Mouse (Mus musculus): ENCODE data around the gene Tgtp2. TPM values are rescaled to one million over a fixed set of nuclear protein-coding genes. Genes with fewer than 3 reads are reported as not detected.

Tgtp2 gene
- polyA plus RNA-seq, 1 experiment from 2014 or later: not detected

GRCm38 (mm10) chr11:49092786-49093185 lies 28.8 kb upstream of the Tgtp2 start:
- H3K9me3 ChIP-seq: no peaks in the 10 kb centered on the region
- no peak for ATAC-seq (ENCODE audit: low FRiP score, low read depth)

DNA sequence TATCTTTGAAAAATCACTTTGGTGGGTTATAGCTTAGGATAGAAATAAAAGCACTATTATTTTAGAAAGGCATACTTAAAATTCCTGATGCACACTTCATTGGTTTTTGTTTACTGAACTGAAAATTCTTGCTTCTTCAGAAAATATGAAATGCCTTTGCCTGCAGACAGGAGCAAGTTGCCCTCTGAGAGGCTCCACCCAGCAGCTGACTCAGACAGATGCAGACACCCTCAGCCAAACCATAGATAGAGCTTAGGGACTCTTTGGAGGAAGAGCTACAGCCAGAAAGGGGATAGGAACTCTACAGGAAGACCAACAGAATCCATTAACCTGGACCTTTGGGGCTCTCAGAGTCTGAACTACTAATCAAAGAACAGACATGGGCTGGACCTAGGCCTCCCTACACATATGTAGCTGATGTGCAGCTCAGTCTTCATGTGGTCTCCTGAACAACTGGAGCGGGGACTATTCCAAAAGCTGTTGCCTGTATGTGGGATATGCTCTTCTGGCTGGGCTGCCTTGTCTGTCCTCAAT lies 28.1 kb upstream of the Tgtp2 start:
- Histone ChIP-seq H3K4me3 (no peak overlapping the region), H3K36me3 (no peaks in the 10 kb centered on the region), H3K27me3 (0 out of 2 replicates have a peak, but pooled peaks cover under 1% of the 10 kb centered on the region), H3K27ac (no peak overlapping the region), H3K9ac (no peak overlapping the region), H3K4me1 (peaks cover 7% of the 10 kb centered on the region; the same call in 1 of the 2 replicates), H3K4me2 (replicated peaks) (no peak overlapping the region), H3K9me3 (no peaks in the 10 kb centered on the region)
- no peak for ATAC-seq (ENCODE audit: low FRiP score, low read depth)
- WGBS: 86% methylated on average over 1 of the region's 1 CpGs

More at GRCm38 (mm10) chr11:49092786-49093185, 28.8 kb upstream of the Tgtp2 start:
- H3K4me1 ChIP-seq: peaks cover 6% of the 10 kb centered on the region; the same call in 1 of the 2 replicates
- H3K9ac ChIP-seq: no peak overlapping the region
- H3K36me3 ChIP-seq: no peaks in the 10 kb centered on the region
- WGBS: 88% methylated on average over 2 of the region's 2 CpGs
- H3K27ac ChIP-seq: no peak overlapping the region
- H3K4me3 ChIP-seq: no peak overlapping the region
- H3K4me2 ChIP-seq (replicated peaks): no peak overlapping the region
- no peaks in the 10 kb centered on the region for H3K27me3 ChIP-seq

DNA sequence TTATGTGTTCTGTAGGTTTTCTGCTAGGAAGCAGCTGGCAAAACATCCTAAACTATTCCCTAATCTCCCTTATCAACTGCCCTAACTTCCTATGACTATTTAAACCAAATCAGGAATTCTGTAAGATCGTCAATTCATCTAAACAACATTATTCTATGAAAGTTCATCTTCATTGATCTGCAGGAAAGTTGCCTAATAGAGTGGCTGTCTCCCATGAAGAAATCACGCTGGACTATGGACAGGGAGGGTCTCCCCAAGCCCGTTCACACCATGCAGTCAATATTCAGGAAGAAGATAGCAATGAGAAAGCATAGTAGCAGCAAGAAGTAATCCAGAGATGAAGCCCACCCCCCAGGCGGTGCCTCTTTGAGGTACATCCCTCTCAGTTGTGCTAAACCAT lies 27.2 kb upstream of the Tgtp2 start:
- H3K4me2 ChIP-seq (replicated peaks): no peak overlapping the region
- H3K4me3 ChIP-seq: no peak overlapping the region
- H3K36me3 ChIP-seq: no peaks in the 10 kb centered on the region
- H3K4me1 ChIP-seq: peaks cover 7% of the 10 kb centered on the region; the same call in 1 of the 2 replicates
- WGBS: 80% methylated on average over 4 of the region's 4 CpGs
- ATAC-seq (ENCODE audit: low FRiP score, low read depth): no peak
- H3K27ac ChIP-seq: no peak overlapping the region
- 0 out of 2 replicates have a peak, but pooled peaks cover 2% of the 10 kb centered on the region for H3K27me3 ChIP-seq
- H3K9me3 ChIP-seq: no peaks in the 10 kb centered on the region
- no peak overlapping the region for H3K9ac ChIP-seq

DNA sequence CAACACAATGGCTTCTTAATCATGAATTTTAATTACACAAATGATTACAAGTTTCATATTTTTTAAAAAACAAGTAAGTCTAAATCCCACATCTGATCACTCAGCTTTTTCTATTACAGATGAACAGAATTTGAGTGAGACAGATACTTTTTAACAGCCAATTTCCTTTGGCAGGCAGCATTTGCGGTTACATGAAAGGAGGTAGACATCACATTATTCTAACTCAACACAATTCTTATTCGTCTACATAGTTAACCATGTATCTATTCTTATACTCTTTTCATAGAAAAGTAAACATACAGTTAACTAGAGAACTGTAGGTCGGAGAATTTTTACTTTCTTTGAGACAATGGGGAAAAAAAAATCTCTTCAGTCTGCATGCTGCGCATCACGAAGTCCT lies 26.5 kb upstream of the Tgtp2 start:
- Histone ChIP-seq H3K9ac (no peak overlapping the region), H3K9me3 (no peaks in the 10 kb centered on the region), H3K36me3 (no peaks in the 10 kb centered on the region), H3K4me3 (no peak overlapping the region), H3K4me1 (peaks cover 7% of the 10 kb centered on the region; the same call in 1 of the 2 replicates), H3K27me3 (0 out of 2 replicates have a peak, but pooled peaks cover 2% of the 10 kb centered on the region), H3K27ac (no peak overlapping the region), H3K4me2 (replicated peaks) (no peak overlapping the region)
- ATAC-seq (ENCODE audit: low FRiP score, low read depth): no peak
- WGBS: 89% methylated on average over 5 of the region's 5 CpGs

GRCm38 (mm10) chr11:49089735-49090507 lies 25.9 kb upstream of the Tgtp2 start:
- no peaks in the 10 kb centered on the region for H3K9me3 ChIP-seq
- peaks cover 7% of the 10 kb centered on the region; the same call in 1 of the 2 replicates for H3K4me1 ChIP-seq
- H3K4me2 ChIP-seq (replicated peaks): no peak overlapping the region
- H3K9ac ChIP-seq: no peak overlapping the region
- H3K27me3 ChIP-seq: 0 out of 2 replicates have a peak, but pooled peaks cover 2% of the 10 kb centered on the region
- WGBS: 85% methylated on average over 3 of the region's 3 CpGs
- H3K4me3 ChIP-seq: no peak overlapping the region
- H3K36me3 ChIP-seq: no peaks in the 10 kb centered on the region
- H3K27ac ChIP-seq: no peak overlapping the region
- no peak for ATAC-seq (ENCODE audit: low FRiP score, low read depth)

DNA sequence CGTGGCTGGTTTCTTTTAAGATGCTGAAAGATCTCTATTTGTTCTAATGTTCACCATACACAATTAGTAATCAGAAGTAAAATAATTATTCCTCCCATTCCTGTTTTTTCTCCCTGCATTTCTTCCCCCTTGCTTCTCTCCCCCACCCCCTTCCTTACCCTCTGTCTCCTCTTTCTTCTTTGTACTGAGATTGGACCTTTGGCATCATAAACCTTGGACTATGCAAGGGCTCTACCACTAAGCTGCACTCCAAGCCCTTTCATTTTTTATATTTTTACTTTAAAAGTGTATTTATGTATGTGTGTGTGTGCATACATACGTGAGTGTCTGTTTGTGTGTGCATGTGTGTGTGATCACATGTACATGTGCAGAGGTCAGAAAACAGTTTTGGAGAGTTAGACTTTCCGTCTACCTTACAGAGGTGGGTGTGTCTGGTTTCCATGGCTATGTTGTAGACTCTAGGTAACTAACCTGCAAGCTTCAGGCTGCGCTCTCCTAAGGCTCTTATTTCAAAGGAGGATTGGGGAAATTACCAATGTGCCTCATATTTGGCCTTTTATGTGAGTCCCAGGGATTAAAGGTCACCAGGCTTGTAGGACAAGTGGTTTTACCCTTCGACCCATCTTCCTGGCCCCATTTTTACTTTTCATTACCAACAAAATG lies 25.1 kb upstream of the Tgtp2 start:
- ATAC-seq (ENCODE audit: low FRiP score, low read depth): no peak
- H3K9ac ChIP-seq: no peak overlapping the region
- WGBS: 81% methylated on average over 5 of the region's 5 CpGs
- no peaks in the 10 kb centered on the region for H3K9me3 ChIP-seq
- H3K4me2 ChIP-seq (replicated peaks): no peak overlapping the region
- no peak overlapping the region for H3K27ac ChIP-seq
- no peak overlapping the region for H3K4me3 ChIP-seq
- H3K36me3 ChIP-seq: no peaks in the 10 kb centered on the region
- peaks cover 7% of the 10 kb centered on the region; the same call in 1 of the 2 replicates for H3K4me1 ChIP-seq
- 0 out of 2 replicates have a peak, but pooled peaks cover 2% of the 10 kb centered on the region for H3K27me3 ChIP-seq

- Histone ChIP-seq H3K4me2 (replicated peaks) (peak overlapping the region; percentile 38), H3K9ac (no peak overlapping the region), H3K27me3 (0 out of 2 replicates have a peak, but pooled peaks cover 2% of the 10 kb centered on the region), H3K9me3 (no peaks in the 10 kb centered on the region), H3K4me1 (peaks cover 7% of the 10 kb centered on the region; the same call in 1 of the 2 replicates), H3K27ac (no peak overlapping the region), H3K36me3 (no peaks in the 10 kb centered on the region), H3K4me3 (no peak overlapping the region)
- 0 out of 2 replicates have a peak, but pooled peaks have one; percentile 28 for ATAC-seq (ENCODE audit: low FRiP score, low read depth)
- 44% methylated on average over 22 of the region's 22 CpGs for WGBS
These were observed 24.0 kb upstream of the Tgtp2 start for GRCm38 (mm10) chr11:49087830-49088616.

DNA sequence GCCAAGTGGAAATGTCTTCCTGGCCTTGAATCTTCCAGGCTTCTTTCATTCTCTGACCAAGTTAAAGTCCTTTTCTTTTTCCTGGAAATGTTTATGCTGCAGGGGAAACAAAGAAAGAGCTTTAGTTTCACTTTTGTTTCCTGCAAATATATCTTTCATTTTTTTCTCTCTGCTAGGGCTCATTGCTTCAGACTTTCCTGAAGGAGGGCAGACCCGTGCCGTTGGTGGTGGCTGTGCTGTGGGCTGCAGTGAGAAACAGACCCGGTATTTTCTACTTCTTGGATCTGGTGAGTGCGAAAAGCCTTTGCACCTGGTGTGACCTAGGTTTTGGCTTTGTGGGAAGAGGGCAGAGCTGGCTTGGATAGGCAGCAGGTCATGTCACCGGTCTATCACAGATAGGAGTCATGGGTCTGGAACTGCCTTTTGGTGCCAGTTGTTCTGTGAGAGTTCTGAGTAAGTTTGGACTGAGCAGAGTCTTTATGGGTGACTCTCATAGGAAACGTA lies 22.9 kb upstream of the Tgtp2 start:
- Histone ChIP-seq H3K27me3 (0 out of 2 replicates have a peak, but pooled peaks cover 2% of the 10 kb centered on the region), H3K9ac (no peak overlapping the region), H3K4me2 (replicated peaks) (no peak overlapping the region), H3K9me3 (no peaks in the 10 kb centered on the region), H3K27ac (no peak overlapping the region), H3K4me3 (no peak overlapping the region), H3K36me3 (no peaks in the 10 kb centered on the region), H3K4me1 (peaks cover 7% of the 10 kb centered on the region; the same call in 1 of the 2 replicates)
- WGBS: 77% methylated on average over 6 of the region's 6 CpGs
- no peak for ATAC-seq (ENCODE audit: low FRiP score, low read depth)

GRCm38 (mm10) chr11:49084875-49085274 lies 20.9 kb upstream of the Tgtp2 start:
- H3K9ac ChIP-seq: no peak overlapping the region
- 42% methylated on average over 3 of the region's 3 CpGs for WGBS
- no peaks in the 10 kb centered on the region for H3K9me3 ChIP-seq
- 0 out of 2 replicates have a peak, but pooled peaks cover 2% of the 10 kb centered on the region for H3K27me3 ChIP-seq
- H3K4me2 ChIP-seq (replicated peaks): no peak overlapping the region
- peaks cover 7% of the 10 kb centered on the region; the same call in 1 of the 2 replicates for H3K4me1 ChIP-seq
- no peak for ATAC-seq (ENCODE audit: low FRiP score, low read depth)
- H3K36me3 ChIP-seq: no peaks in the 10 kb centered on the region
- no peak overlapping the region for H3K4me3 ChIP-seq
- no peak overlapping the region for H3K27ac ChIP-seq

DNA sequence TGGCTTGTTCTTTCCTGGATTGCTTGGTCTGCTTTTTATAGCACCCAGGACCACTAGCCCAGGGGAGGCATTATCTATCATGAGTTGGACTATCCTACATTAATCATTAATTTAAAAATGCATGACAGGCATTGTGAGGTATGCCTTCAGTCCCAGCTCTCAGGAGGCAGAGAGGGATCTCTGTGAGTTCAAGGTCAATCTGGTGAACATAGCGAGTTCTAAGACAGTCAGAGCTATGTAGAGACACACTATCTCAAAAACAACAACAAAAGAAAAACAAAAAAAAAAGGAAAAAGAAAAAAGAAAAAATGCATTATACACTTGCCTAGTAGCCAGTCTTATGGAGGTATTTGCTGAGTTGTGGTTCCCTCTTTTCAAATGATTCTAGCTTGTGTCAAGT lies 20.4 kb upstream of the Tgtp2 start:
- 82% methylated on average over 1 of the region's 1 CpGs for WGBS
- H3K4me3 ChIP-seq: no peak overlapping the region
- H3K9me3 ChIP-seq: no peaks in the 10 kb centered on the region
- H3K4me2 ChIP-seq (replicated peaks): no peak overlapping the region
- no peak for ATAC-seq (ENCODE audit: low FRiP score, low read depth)
- peaks cover 7% of the 10 kb centered on the region; the same call in 1 of the 2 replicates for H3K4me1 ChIP-seq
- no peak overlapping the region for H3K27ac ChIP-seq
- H3K27me3 ChIP-seq: 0 out of 2 replicates have a peak, but pooled peaks cover 2% of the 10 kb centered on the region
- H3K9ac ChIP-seq: no peak overlapping the region
- no peaks in the 10 kb centered on the region for H3K36me3 ChIP-seq

DNA sequence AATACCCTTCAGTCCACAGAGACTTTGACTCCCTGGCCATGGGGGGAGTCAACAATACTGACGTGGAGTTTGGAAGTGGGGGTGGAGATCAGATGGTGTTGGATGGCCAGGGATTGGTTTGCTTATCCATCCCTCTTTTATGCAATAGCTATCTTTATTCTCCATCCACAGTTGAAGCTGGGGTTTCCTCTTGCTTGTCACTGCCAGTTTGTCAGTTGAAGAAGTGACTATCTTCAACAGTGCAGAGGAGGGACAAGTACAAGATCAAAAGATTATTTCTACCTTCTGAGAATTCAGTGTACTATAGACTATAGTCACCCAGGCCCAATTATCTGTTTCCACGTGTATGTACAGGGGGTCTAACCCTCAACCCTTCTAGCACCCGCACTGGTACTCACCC lies 19.8 kb upstream of the Tgtp2 start:
- Histone ChIP-seq H3K36me3 (no peaks in the 10 kb centered on the region), H3K4me3 (no peak overlapping the region), H3K27ac (no peak overlapping the region), H3K4me1 (peaks cover 7% of the 10 kb centered on the region; the same call in 1 of the 2 replicates), H3K27me3 (0 out of 2 replicates have a peak, but pooled peaks cover 2% of the 10 kb centered on the region), H3K4me2 (replicated peaks) (no peak overlapping the region), H3K9ac (no peak overlapping the region), H3K9me3 (no peaks in the 10 kb centered on the region)
- 80% methylated on average over 3 of the region's 3 CpGs for WGBS
- ATAC-seq (ENCODE audit: low FRiP score, low read depth): no peak

Data from limb, embryonic 13.5 days (tissue).